Mouse (Mus musculus) R1 (cell line): ENCODE data around the gene Cdk5rap1.
A peak's percentile ranks its signal among the peaks of the same experiment; 100 is the strongest.

Source experiments
- DNase-seq: peaks from one replicate; pipeline ENCODE4 v3.0.0-alpha.2; 2018; ENCODE audit warnings: low read depth, low spot score

Gene Cdk5rap1

GRCm38 (mm10) chr2:154372842-154373500 is at the start of gene Cdk5rap1:
Gene Cdk5rap1 (minus strand): TSS chr2:154373010.
- DNase-seq, result no peak

- DNase-seq, result no peak
These were observed 49.4 kb upstream of the Cdk5rap1 start for GRCm38 (mm10) chr2:154422181-154422580.

- peak; percentile 82 for DNase-seq
These were observed 48.3 kb upstream of the Cdk5rap1 start for GRCm38 (mm10) chr2:154420942-154421731.

GRCm38 (mm10) chr2:154419631-154420515 is 47.1 kb upstream of the Cdk5rap1 start:
- peak; percentile 53 for DNase-seq

GRCm38 (mm10) chr2:154418001-154418400 is 45.2 kb upstream of the Cdk5rap1 start:
- no peak for DNase-seq

GRCm38 (mm10) chr2:154417107-154417506 is 44.3 kb upstream of the Cdk5rap1 start:
- DNase-seq, result peak; percentile 90

- peak; percentile 64 for DNase-seq
These were observed 39.3 kb upstream of the Cdk5rap1 start for GRCm38 (mm10) chr2:154412018-154412666.

GRCm38 (mm10) chr2:154410355-154410754 is 37.5 kb upstream of the Cdk5rap1 start:
- no peak for DNase-seq

- DNase-seq, result peak; percentile 87
These were observed 35.0 kb upstream of the Cdk5rap1 start, which contains the start of gene Snta1 for GRCm38 (mm10) chr2:154407643-154408445. Gene Snta1 (minus strand): TSS chr2:154408099.

- DNase-seq, result peak; percentile 72
These were observed 34.3 kb upstream of the Cdk5rap1 start for GRCm38 (mm10) chr2:154407063-154407642.

GRCm38 (mm10) chr2:154405447-154405994 is 32.7 kb upstream of the Cdk5rap1 start:
- DNase-seq, result no peak

GRCm38 (mm10) chr2:154402811-154403210 is 30.0 kb upstream of the Cdk5rap1 start:
- DNase-seq, result no peak

GRCm38 (mm10) chr2:154401976-154402375 is 29.2 kb upstream of the Cdk5rap1 start:
- no peak for DNase-seq

- DNase-seq, result no peak
These were observed 26.5 kb upstream of the Cdk5rap1 start for GRCm38 (mm10) chr2:154399325-154399724.

- DNase-seq, result no peak
These were observed 25.5 kb upstream of the Cdk5rap1 start for GRCm38 (mm10) chr2:154398267-154398666.

- DNase-seq, result no peak
These were observed 23.7 kb upstream of the Cdk5rap1 start for GRCm38 (mm10) chr2:154396529-154396928.

GRCm38 (mm10) chr2:154394602-154395001 is 21.8 kb upstream of the Cdk5rap1 start:
- DNase-seq, result no peak

- no peak for DNase-seq
These were observed 17.6 kb upstream of the Cdk5rap1 start for GRCm38 (mm10) chr2:154390180-154390964.

- peak; percentile 33 for DNase-seq
These were observed 6.3 kb upstream of the Cdk5rap1 start for GRCm38 (mm10) chr2:154379103-154379502.
